Mouse (Mus musculus) lung, embryonic 16.5 days (tissue): Measurements from ENCODE around the gene Ltbp4. TPM values are rescaled to one million over a fixed set of nuclear protein-coding genes. Genes with fewer than 3 reads are reported as not detected.

Experiments used
- ATAC-seq: fragments of 200-750 bp; cut with Nextera tagmentation; 2 replicates; pipeline ENCODE4 v1.8.0; 2017; ENCODE audit warnings: low read depth, mild to moderate bottlenecking, moderate library complexity
- H3K27ac ChIP-seq: fragments of 300-500 bp; sonication (generic); 2 replicates; pipeline ENCODE4 v1.5.1; 2014; ENCODE audit warnings: mild to moderate bottlenecking, control low read depth, low read length
- H3K27me3 ChIP-seq: fragments of 300-500 bp; sonication (generic); 2 replicates; pipeline ENCODE4 v1.6.1; 2014; ENCODE audit warnings: low read depth, low read length, mixed read lengths; ENCODE audit not compliant: control insufficient read depth, insufficient read depth
- H3K36me3 ChIP-seq: fragments of 300-500 bp; sonication (generic); 2 replicates; pipeline ENCODE4 v1.6.1; 2014; ENCODE audit warnings: low read length; ENCODE audit not compliant: control insufficient read depth, insufficient read depth
- H3K4me1 ChIP-seq: fragments of 300-500 bp; sonication (generic); replicated peaks from 2 replicates; pipeline ENCODE4 v1.6.1; 2014; ENCODE audit warnings: low read length, mixed read lengths; ENCODE audit not compliant: control insufficient read depth, insufficient read depth
- H3K4me2 ChIP-seq: fragments of 300-500 bp; sonication (generic); 2 replicates; pipeline ENCODE4 v1.6.1; 2014; ENCODE audit warnings: low read depth, low read length, control low read depth
- H3K4me3 ChIP-seq: fragments of 300-500 bp; sonication (generic); 2 replicates; pipeline ENCODE4 v1.5.1; 2014; ENCODE audit warnings: mild to moderate bottlenecking, low read length, control low read depth
- H3K9ac ChIP-seq: fragments of 300-500 bp; sonication (generic); 2 replicates; pipeline ENCODE4 v1.6.1; 2014; ENCODE audit warnings: low read length, control low read depth
- H3K9me3 ChIP-seq: fragments of 300-500 bp; sonication (generic); 2 replicates; pipeline ENCODE4 v1.6.1; 2016; ENCODE audit warnings: low read length; ENCODE audit not compliant: control insufficient read depth
- WGBS: fragments of 180-500 bp; shearing (Covaris S2); extraction: QIAGEN DNeasy Blood & Tissue Kit; methylation state at CpG from one replicate; pipeline ENCODE4 v1.1.7; 2014; 5-methylcytosine and 5-hydroxymethylcytosine counted together
- polyA plus RNA-seq: library from polyadenylated mRNA; unstranded; fragments of >200 nt; fragmentation: Nextera tagmentation; extraction: Ambion mirVana; gene quantifications from 2 replicates; pipeline ENCODE4 v1.2.1, GENCODE M21; 2015

Ltbp4 gene
- 107 and 127 TPM in 2 replicates for polyA plus RNA-seq

DNA sequence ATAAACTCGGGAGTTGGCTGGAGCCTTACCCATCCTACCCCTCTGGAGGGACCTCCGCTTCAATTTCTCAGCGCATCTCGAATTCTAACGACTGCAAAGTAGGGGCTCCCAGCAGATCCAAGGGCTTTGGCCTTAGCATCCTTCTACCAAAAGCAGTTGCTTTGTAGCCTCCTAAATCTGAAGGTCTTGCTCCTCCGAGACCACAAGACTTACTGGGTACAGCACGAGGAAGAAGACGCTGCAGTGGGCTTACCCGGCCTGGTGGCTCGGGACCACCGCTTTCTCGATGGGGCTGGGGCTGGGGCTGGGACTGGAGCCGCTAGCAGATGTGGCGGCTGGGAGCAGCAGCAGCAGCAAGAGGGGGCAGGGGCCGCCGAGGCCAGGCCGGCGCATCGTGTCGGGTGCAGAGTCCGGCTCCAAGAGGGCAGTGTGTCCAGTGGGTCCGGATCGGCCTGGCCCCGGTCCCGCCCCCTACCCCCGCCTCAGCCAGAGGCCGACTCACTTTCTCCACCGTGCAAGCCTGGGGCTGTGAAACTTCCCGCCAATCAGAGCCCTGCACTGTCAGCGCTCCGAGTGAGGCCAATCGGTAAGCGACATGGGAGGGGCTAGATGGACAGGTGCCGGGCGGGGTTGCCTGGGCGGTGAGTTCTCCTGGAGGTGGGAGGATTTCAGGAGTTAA is at the start of gene Ltbp4:
Gene Ltbp4 (minus strand): TSS at position 518 of the 679 bp plus-strand sequence.
- Histone ChIP-seq H3K36me3 (0 out of 2 replicates have a peak, but pooled peaks cover under 1% of the 10 kb centered on the region), H3K4me1 (peaks cover 32% of the 10 kb centered on the region), H3K27me3 (peaks cover 53% of the 10 kb centered on the region), H3K9me3 (no peaks in the 10 kb centered on the region), H3K9ac (peak within 1 kb of the TSS; percentile 59), H3K4me2 (peak within 1 kb of the TSS; percentile 67), H3K4me3 (peak within 1 kb of the TSS; percentile 43), H3K27ac (no peak within 1 kb of the TSS)
- 1% methylated on average over 36 of the region's 36 CpGs for WGBS
- ATAC-seq = 0 out of 2 replicates have a peak, but pooled peaks have one; percentile 5

DNA sequence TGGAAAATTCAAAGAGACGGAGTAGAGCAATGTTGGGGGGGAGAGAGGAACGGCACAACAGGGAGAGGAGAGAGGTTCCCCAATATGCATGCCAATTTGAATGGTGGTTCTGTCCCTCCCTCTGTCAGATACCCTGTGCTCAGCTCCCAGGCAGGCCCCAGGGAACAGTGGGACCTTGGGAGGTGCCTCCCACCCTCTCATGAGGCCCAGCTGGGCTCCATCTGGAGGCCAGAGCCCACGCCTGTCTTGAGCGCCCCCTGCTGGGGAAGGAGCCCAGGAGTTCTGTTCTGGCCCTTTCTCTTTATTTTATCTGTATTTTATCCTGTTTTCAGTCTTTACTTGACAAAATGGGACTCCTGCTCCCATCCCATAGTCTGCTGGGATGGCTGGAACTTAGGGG is 47.2 kb upstream of the Ltbp4 start:
- no peaks in the 10 kb centered on the region for H3K27me3 ChIP-seq
- WGBS = 30% methylated on average over 4 of the region's 4 CpGs
- H3K4me3 ChIP-seq = no peak overlapping the region
- H3K27ac ChIP-seq = no peak overlapping the region
- no peak overlapping the region for H3K9ac ChIP-seq
- no peak overlapping the region for H3K4me2 ChIP-seq
- peak; percentile 68; the same call in 1 of the 2 replicates for ATAC-seq
- no peaks in the 10 kb centered on the region for H3K9me3 ChIP-seq
- no peaks in the 10 kb centered on the region for H3K36me3 ChIP-seq
- no peaks in the 10 kb centered on the region for H3K4me1 ChIP-seq

DNA sequence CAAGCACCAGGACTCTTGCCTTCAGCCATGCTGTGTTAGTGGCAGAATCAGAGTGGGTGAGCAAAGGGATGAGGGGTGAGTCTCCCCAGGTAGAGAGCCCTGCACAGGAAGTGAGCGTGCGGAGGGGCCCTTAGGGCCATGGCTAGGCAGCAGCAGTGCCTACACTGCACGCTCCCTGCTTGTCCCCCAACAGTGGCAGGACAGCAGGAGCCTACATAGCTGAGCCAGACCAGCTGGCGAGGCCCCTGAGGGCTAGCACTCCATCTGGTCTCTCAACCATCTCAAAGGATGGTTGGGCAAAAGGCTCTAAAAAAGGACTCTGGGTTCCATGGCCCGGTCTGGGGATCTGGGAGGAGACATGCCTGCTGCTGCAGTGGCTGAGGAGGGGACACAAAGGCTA is 46.6 kb upstream of the Ltbp4 start:
- no peak overlapping the region for H3K27ac ChIP-seq
- H3K4me2 ChIP-seq = no peak overlapping the region
- no peaks in the 10 kb centered on the region for H3K36me3 ChIP-seq
- H3K9ac ChIP-seq = no peak overlapping the region
- no peaks in the 10 kb centered on the region for H3K4me1 ChIP-seq
- no peaks in the 10 kb centered on the region for H3K9me3 ChIP-seq
- ATAC-seq = no peak
- H3K27me3 ChIP-seq = no peaks in the 10 kb centered on the region
- 62% methylated on average over 5 of the region's 5 CpGs for WGBS
- no peak overlapping the region for H3K4me3 ChIP-seq

DNA sequence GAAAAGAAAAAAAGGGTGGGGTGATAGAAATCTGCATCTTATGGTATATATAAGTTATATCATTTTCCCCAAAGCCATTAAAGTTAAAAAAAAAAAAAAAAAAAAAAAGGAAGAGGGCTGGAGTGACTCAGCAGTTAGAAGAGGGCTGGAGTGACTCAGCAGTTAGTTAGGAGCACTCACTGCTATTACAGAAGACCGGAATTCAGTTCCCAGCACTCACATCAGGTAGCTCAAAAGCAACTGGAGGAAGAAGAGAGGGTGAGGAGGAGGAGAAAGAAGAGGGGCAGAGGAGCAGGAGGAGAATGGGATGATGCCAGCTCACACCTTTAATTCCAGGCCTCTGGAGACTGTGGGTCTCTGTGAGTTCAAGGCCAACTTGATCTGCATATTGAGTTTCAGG is 45.7 kb upstream of the Ltbp4 start:
- Histone ChIP-seq H3K36me3 (no peaks in the 10 kb centered on the region), H3K9ac (no peak overlapping the region), H3K9me3 (no peaks in the 10 kb centered on the region), H3K27me3 (no peaks in the 10 kb centered on the region; the same call in 1 of the 2 replicates), H3K4me2 (no peak overlapping the region), H3K4me3 (no peak overlapping the region), H3K4me1 (0 out of 2 replicates have a peak, but pooled peaks cover 2% of the 10 kb centered on the region), H3K27ac (no peak overlapping the region)
- 71% methylated on average over 1 of the region's 1 CpGs for WGBS
- no peak for ATAC-seq

DNA sequence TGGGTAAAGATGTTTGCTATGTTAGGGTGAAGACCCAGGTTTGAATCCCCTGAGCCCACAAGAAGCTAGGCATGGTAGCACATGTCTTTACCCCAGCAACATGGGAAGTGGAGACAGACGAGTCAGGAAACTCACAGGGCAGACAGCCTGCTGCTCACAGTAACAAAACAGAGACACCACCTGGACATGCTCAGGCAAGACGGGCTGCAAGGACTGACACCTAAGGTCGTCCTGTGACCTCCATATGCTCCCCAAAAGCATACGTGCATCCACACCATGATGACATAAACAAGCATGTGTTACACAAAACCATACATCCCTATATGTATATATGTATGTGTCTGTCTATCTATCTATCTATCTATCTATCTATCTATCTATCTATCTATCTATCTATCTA is 44.1 kb upstream of the Ltbp4 start:
- 37% methylated on average over 4 of the region's 4 CpGs for WGBS
- no peak for ATAC-seq
- peaks cover 3% of the 10 kb centered on the region; the same call in 1 of the 2 replicates for H3K27me3 ChIP-seq
- no peaks in the 10 kb centered on the region for H3K9me3 ChIP-seq
- no peak overlapping the region for H3K27ac ChIP-seq
- H3K9ac ChIP-seq = no peak overlapping the region
- no peak overlapping the region for H3K4me2 ChIP-seq
- H3K4me3 ChIP-seq = no peak overlapping the region
- H3K4me1 ChIP-seq = 0 out of 2 replicates have a peak, but pooled peaks cover 2% of the 10 kb centered on the region
- H3K36me3 ChIP-seq = no peaks in the 10 kb centered on the region

DNA sequence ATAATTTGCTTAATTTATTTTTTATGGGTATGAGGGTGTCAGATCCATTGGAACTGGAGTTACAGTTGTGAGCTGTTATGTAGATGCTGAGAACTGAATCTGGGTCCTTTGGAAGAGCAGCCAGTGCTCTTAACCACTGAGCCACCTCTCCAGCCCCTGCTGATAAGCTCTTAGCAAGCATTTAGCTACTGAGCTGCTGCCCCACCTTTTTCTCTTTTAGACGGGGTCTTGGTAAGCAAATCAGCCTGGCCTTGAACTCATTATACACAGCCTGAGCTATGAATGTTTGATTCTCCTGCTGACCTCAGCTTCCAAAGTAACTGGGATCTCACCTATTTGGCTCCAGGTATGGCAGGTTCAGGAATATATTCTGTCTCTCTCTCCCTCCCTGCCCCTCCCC is 43.5 kb upstream of the Ltbp4 start:
- no peak overlapping the region for H3K4me2 ChIP-seq
- no peaks in the 10 kb centered on the region for H3K9me3 ChIP-seq
- H3K4me3 ChIP-seq = no peak overlapping the region
- H3K4me1 ChIP-seq = 0 out of 2 replicates have a peak, but pooled peaks cover 2% of the 10 kb centered on the region
- H3K27me3 ChIP-seq = peaks cover 7% of the 10 kb centered on the region
- H3K36me3 ChIP-seq = no peaks in the 10 kb centered on the region
- ATAC-seq = no peak
- 33% methylated on average over 1 of the region's 1 CpGs for WGBS
- H3K9ac ChIP-seq = no peak overlapping the region
- no peak overlapping the region for H3K27ac ChIP-seq

DNA sequence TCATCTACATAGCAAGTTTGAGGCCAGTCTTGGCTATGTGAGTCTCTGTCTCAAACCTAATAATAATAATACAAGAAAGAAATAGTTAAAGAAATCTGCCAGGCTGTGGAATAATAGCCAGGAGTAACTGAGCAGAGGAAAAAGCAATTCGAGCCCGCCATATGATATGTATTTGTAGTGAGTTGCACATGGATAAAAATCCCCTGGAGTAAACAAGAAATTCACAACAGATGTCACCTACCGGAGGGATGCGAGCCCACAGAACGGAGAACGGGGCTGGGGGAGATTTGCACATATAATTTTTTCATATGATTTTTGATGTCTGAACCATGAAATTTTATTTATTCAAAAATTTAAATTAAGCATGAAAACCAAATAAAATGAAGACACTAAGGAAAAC is 42.3 kb upstream of the Ltbp4 start:
- 90% methylated on average over 6 of the region's 6 CpGs for WGBS
- H3K9ac ChIP-seq = no peak overlapping the region
- H3K27ac ChIP-seq = no peak overlapping the region
- H3K4me1 ChIP-seq = peaks cover 2% of the 10 kb centered on the region; the same call in 1 of the 2 replicates
- no peak overlapping the region for H3K4me3 ChIP-seq
- H3K9me3 ChIP-seq = no peaks in the 10 kb centered on the region
- no peaks in the 10 kb centered on the region for H3K36me3 ChIP-seq
- no peak for ATAC-seq
- H3K27me3 ChIP-seq = peaks cover 18% of the 10 kb centered on the region
- no peak overlapping the region for H3K4me2 ChIP-seq

DNA sequence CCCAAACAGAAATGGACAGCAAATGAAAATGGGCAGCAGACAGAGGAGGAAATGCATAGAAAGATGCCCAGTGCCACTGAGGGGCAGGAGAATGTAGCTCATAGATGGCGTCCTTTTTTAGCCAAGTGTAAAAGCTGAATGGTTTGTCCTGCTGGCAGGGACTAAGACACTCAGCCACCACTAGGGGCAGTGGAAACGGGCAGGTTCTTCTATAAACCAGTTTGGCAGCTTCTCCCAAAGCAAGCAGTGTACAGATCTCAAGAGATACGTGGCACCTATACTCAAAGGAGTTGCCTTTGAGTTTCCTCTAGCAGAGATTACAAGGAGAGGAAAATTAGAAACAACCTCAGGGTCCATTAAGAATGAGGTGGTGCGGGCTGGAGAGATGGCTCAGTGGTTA is 40.9 kb upstream of the Ltbp4 start:
- Histone ChIP-seq H3K27me3 (peaks cover 30% of the 10 kb centered on the region), H3K4me3 (no peak overlapping the region), H3K27ac (peak overlapping the region; percentile 13; the same call in 1 of the 2 replicates), H3K4me2 (no peak overlapping the region), H3K9me3 (no peaks in the 10 kb centered on the region), H3K36me3 (no peaks in the 10 kb centered on the region), H3K9ac (no peak overlapping the region), H3K4me1 (peaks cover 2% of the 10 kb centered on the region; the same call in 1 of the 2 replicates)
- 14% methylated on average over 4 of the region's 4 CpGs for WGBS
- peak; percentile 80 for ATAC-seq

DNA sequence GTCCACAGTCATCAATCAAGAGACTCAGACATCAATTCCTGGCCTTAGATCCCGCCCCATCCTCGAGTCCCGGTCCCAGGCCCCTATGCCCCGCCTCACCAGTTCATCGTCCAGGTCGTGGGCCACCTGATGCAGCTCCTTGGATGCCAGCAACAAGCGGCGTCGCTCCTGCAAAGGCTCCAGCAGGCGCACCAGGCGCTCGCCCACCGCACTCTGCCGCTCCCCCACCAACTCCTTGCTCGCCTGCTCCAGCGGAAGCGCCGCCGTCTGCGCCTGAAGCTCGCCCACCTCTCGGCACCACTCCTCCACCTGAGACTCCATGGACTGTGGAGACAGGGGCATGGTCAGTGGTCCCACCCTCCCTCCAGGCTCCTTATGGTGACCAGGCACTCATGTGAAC is 37.8 kb upstream of the Ltbp4 start:
- Histone ChIP-seq H3K27me3 (peaks cover 57% of the 10 kb centered on the region), H3K4me1 (peaks cover 6% of the 10 kb centered on the region), H3K4me2 (no peak overlapping the region; the same call in 1 of the 2 replicates), H3K9me3 (no peaks in the 10 kb centered on the region), H3K4me3 (no peak overlapping the region), H3K9ac (no peak overlapping the region), H3K36me3 (no peaks in the 10 kb centered on the region), H3K27ac (no peak overlapping the region)
- ATAC-seq = no peak
- WGBS = under 1% methylated on average over 22 of the region's 22 CpGs
